Mouse (Mus musculus): ENCODE measurements around the gene Mrpl43. TPM values are rescaled to one million over a fixed set of nuclear protein-coding genes. Genes with fewer than 3 reads are reported as not detected.

The Mrpl43 gene
- 70.3 and 78.7 TPM in 2 replicates for polyA plus RNA-seq (2016; fragmentation: Nextera tagmentation; extraction: Ambion mirVana)

DNA sequence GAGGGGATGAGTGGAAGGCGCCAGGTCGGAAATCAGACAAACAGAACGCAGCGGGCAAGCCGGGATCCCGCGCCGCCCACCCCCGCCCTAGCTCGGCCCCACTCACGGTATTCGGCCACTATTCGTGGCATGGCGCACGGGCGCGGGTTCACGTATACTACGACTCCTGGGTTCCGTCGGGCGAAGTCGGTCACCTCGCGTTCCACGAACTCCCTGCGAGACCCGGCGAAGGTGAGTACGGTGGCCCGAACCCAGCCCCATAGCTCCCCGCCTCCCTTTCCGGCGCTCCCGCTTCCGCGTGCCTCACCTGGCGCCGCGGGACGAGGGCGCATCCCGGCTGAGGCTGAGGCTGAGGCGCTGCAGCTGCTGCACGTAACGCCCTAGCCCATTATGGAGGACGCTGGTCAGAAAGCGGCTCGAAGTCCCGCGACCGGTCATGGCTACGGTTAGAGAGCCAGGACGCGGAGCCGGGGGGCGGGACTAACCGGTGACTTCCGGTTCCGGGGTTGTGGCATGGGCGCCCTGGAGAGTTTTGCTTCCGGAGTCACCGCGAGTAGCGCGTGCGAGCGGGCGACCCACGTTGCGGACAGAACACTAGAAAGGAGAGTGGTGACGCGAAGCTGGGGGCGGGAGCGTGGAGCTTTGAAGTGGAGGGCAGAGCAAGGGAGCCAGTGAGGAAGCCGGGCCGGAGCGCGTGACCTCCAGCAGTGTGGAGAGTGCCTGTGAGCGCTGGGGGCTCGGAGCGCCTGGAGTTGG is at the start of gene Mrpl43:
Gene Mrpl43, minus strand, starts transcription at position 486 of the 756 bp plus-strand sequence.
- Histone ChIP-seq H3K4me2 (replicated peaks) (peak within 1 kb of the TSS; percentile 88), H3K36me3 (peaks cover 57% of the 10 kb centered on the region), H3K27me3 (no peaks in the 10 kb centered on the region), H3K4me1 (peaks cover 22% of the 10 kb centered on the region), H3K9ac (replicated peaks) (peak within 1 kb of the TSS; percentile 84), H3K9me3 (no peaks in the 10 kb centered on the region), H3K4me3 (peak within 1 kb of the TSS; percentile 97), H3K27ac (replicated peaks) (peak within 1 kb of the TSS; percentile 77)
- peak; percentile 93 for ATAC-seq (ENCODE audit: low FRiP score, low read depth)
- WGBS, result under 1% methylated on average over 82 of the region's 82 CpGs

DNA sequence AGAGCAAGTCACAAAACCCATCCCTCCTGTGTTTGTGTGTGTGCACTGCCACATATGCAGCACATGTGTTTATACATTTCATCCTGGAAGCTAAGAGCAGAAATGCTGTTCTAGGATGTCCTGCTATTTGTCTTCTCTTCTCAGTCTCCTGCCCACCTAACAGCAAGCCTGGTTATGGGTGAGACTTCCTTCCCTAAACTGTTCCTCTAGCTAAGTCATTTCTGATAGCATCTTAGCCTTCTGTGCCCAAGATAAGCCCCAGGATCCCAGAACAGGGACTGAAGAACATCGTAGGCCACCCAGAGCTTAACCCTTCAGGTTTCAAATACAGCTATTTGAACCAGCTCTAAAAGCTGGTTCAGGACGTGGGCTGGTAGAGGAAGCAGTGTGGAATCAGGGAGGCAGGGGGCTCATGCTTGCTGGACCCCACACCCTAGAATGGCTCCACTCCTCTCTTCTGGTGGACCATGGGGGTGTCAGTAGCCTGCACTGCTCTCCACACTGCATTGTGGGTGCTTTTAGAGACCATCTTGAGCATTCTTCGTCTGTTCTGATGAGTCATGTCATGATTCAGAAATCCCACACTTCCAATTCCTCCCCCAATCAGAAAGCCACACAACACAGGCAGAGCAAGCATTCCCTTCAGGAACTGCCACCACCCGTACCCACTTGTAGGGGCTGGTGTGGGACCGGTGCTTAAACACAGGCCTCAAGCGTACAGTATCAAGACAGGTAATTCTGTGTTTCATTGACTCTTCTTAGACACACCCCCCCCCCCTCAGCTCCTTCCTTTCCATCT is 48.8 kb upstream of the Mrpl43 start:
- no peaks in the 10 kb centered on the region for H3K27me3 ChIP-seq
- peaks cover 24% of the 10 kb centered on the region for H3K4me1 ChIP-seq
- H3K4me2 ChIP-seq (replicated peaks), result no peak overlapping the region
- no peak overlapping the region for H3K9ac ChIP-seq (replicated peaks)
- H3K36me3 ChIP-seq, result peaks cover 20% of the 10 kb centered on the region; the same call in 1 of the 2 replicates
- ATAC-seq (ENCODE audit: low FRiP score, low read depth), result no peak
- no peak overlapping the region for H3K27ac ChIP-seq (replicated peaks)
- 85% methylated on average over 6 of the region's 6 CpGs for WGBS
- no peaks in the 10 kb centered on the region for H3K9me3 ChIP-seq
- H3K4me3 ChIP-seq, result no peak overlapping the region

DNA sequence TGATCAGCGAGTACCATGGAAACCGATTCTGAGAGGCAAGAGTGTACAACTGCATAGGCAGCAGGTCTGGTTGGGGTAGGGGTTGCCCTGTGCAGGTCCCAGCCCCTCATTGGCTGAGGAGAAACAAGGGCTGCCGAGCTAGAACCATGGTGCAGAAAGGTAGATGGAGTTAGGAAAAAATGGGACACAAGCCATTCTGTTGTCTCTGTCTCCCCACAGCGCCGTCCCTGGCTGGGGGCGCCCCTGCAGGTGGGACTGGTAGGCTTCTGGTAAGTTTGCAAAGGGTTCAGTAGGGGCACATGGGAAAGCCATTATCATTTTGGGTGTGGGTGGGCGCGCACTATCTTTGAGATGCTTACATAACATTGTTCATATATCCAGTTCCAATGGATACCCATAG is 47.2 kb upstream of the Mrpl43 start:
- H3K9me3 ChIP-seq, result no peaks in the 10 kb centered on the region
- peaks cover 20% of the 10 kb centered on the region; the same call in 1 of the 2 replicates for H3K36me3 ChIP-seq
- no peak overlapping the region for H3K9ac ChIP-seq (replicated peaks)
- H3K4me2 ChIP-seq (replicated peaks), result no peak overlapping the region
- H3K4me3 ChIP-seq, result no peak overlapping the region
- peaks cover 6% of the 10 kb centered on the region; the same call in 1 of the 2 replicates for H3K27me3 ChIP-seq
- ATAC-seq (ENCODE audit: low FRiP score, low read depth), result no peak
- no peak overlapping the region for H3K27ac ChIP-seq (replicated peaks)
- 85% methylated on average over 8 of the region's 8 CpGs for WGBS
- peaks cover 25% of the 10 kb centered on the region for H3K4me1 ChIP-seq

GRCm38 (mm10) chr19:45049523-45049922 is 43.3 kb upstream of the Mrpl43 start:
- Histone ChIP-seq H3K4me2 (replicated peaks) (0 out of 2 replicates have a peak overlapping the region, but pooled peaks have one; percentile 60), H3K4me3 (no peak overlapping the region)
- 76% methylated on average over 9 of the region's 9 CpGs for WGBS

DNA sequence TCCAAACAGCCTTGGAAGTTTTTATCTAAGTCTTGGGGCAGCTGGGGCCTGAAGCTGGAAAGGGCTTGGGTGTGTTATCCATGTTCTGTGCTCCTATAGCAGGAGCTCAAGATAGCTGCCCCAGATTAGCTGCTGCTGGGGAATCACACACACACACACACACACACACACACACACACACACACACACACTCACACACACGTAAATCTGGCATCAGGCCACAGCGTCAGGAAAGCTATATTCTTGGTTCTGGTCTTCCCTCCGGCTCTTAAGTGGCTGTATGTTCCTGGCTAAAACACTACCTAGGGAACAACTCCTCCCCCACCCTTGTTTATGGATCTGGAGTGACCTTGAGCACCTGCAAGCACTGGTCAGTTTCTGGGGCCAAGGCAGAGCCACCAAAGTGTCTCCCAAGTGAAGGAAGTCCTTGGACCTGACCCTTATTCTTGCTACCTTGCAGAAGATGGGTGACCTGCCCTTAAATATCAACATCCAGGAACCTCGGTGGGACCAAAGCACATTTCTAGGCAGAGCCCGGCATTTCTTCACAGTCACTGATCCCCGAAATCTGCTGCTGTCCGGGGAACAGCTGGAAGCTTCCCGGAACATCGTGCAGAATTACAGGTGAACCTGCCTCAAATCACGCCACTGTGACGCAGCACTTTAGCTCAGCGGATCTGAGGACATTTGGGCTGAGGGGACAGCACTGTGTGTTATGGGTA is 42.6 kb upstream of the Mrpl43 start:
- no peak for ATAC-seq (ENCODE audit: low FRiP score, low read depth)
- Histone ChIP-seq H3K4me2 (replicated peaks) (peak overlapping the region; percentile 60), H3K27me3 (peaks cover 35% of the 10 kb centered on the region), H3K9ac (replicated peaks) (peak overlapping the region; percentile 63; the same call in 1 of the 2 replicates), H3K9me3 (no peaks in the 10 kb centered on the region), H3K4me1 (peaks cover 32% of the 10 kb centered on the region), H3K27ac (replicated peaks) (no peak overlapping the region), H3K4me3 (peak overlapping the region; percentile 48), H3K36me3 (0 out of 2 replicates have a peak, but pooled peaks cover 12% of the 10 kb centered on the region)
- WGBS, result 82% methylated on average over 12 of the region's 12 CpGs

More at GRCm38 (mm10) chr19:45049523-45049922, 43.3 kb upstream of the Mrpl43 start:
- peaks cover 15% of the 10 kb centered on the region; the same call in 1 of the 2 replicates for H3K36me3 ChIP-seq
- ATAC-seq (ENCODE audit: low FRiP score, low read depth), result no peak
- no peaks in the 10 kb centered on the region for H3K9me3 ChIP-seq
- peaks cover 31% of the 10 kb centered on the region for H3K4me1 ChIP-seq
- no peak overlapping the region for H3K9ac ChIP-seq (replicated peaks)
- H3K27me3 ChIP-seq, result peaks cover 31% of the 10 kb centered on the region
- no peak overlapping the region for H3K27ac ChIP-seq (replicated peaks)

DNA sequence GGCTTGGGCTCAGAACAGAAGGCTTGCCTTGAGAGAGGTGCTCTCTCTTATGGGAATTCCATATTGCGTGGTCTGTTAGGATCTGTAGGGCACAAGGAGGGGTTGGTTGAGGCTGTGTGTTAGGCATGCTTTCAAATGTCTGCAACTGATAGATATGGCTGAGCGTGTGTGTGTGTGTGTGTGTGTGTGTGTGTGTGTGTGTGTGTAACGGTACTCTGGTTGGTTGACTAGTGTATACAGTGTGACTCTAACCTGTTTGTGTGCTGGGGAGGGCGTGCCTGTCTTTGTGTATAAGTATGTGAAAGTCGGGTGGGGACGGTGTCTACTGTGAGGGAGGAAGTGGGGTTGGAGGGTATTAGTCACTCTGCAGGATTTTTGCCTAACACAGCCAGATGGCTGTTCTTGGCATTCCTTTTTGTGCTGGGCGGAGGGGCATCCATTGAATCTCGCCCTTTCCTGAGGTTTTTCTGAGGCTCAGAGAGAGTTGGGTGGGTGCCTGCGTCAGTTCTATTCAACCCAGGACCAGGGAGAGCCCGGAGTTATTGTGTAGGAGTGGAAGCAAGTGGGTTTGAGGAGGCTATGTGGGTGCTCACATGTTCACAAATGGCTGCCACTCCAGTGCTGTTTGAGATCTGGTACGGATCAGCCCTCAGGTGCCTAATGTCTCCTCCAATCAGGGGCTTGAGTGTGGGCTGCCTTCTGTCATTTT is 41.8 kb upstream of the Mrpl43 start:
- Histone ChIP-seq H3K27ac (replicated peaks) (peak overlapping the region; percentile 75), H3K4me2 (replicated peaks) (peak overlapping the region; percentile 60), H3K27me3 (peaks cover 35% of the 10 kb centered on the region), H3K4me1 (peaks cover 32% of the 10 kb centered on the region), H3K4me3 (peak overlapping the region; percentile 48), H3K36me3 (0 out of 2 replicates have a peak, but pooled peaks cover 6% of the 10 kb centered on the region), H3K9me3 (no peaks in the 10 kb centered on the region), H3K9ac (replicated peaks) (peak overlapping the region; percentile 63)
- peak; percentile 53 for ATAC-seq (ENCODE audit: low FRiP score, low read depth)
- 60% methylated on average over 11 of the region's 11 CpGs for WGBS

DNA sequence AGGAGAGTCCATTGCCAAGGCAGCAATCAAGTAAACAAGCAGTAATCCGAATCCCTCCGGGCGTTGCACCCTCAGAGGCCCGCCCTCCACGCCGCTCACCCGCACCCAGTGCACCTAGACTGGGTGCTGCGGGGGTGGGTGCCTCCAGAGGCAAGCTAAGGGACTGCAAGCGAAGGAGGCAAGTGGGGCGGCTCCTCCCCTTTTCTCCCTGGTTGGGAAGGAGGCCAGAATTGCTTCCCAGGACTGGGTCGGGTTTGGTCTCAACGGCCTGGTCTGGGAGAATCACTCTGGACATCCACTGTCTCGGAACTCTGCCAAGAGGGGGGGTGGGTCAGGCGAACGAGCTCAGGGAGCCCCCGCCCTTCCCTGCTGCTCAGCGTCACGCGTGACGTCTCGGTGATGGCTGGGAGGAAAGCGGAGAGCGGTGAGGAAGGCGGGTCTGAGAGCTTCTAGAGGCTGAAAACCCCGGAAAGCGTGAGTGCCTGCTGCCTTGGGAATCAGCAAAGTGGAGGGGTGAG is 41.2 kb upstream of the Mrpl43 start, which contains the start of gene Sfxn3:
Gene Sfxn3, plus strand, starts transcription at position 87 of the 518 bp plus-strand sequence.
- H3K27ac ChIP-seq (replicated peaks), result peak within 1 kb of the TSS; percentile 75
- WGBS, result 1% methylated on average over 26 of the region's 26 CpGs
- H3K4me1 ChIP-seq, result peaks cover 32% of the 10 kb centered on the region

GRCm38 (mm10) chr19:45046523-45047321 is 40.5 kb upstream of the Mrpl43 start:
- H3K27ac ChIP-seq (replicated peaks), result peak overlapping the region; percentile 75
- 2% methylated on average over 34 of the region's 34 CpGs for WGBS

More for the DNA sequence above, 41.2 kb upstream of the Mrpl43 start, which contains the start of gene Sfxn3:
- no peaks in the 10 kb centered on the region for H3K9me3 ChIP-seq
- ATAC-seq (ENCODE audit: low FRiP score, low read depth), result peak; percentile 82
- peak within 1 kb of the TSS; percentile 60 for H3K4me2 ChIP-seq (replicated peaks)
- H3K27me3 ChIP-seq, result peaks cover 35% of the 10 kb centered on the region
- peak within 1 kb of the TSS; percentile 63 for H3K9ac ChIP-seq (replicated peaks)
- H3K36me3 ChIP-seq, result 0 out of 2 replicates have a peak, but pooled peaks cover 6% of the 10 kb centered on the region
- peak within 1 kb of the TSS; percentile 48 for H3K4me3 ChIP-seq

DNA sequence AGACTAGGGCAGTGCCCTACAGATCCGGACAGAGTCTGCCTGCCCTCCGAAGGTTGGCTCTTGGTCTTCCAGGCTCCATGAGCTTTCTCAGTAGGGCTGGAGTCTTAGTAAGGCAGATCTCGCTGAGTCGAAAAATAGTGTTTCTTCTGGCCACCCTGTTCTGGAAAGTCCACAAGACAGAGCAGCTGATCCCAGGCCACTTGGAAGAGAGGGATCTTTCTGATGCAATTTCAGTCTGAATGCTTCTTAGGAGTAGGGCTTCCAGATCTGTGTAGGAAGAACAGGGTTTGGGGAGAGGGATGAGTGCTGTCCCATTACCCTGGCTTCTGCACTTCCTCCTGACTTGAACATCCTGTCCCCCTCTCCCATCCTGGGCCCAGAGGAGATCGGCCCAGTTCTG is 39.4 kb upstream of the Mrpl43 start, which contains the start of gene Pdzd7:
Gene Pdzd7, minus strand, starts transcription at position 67 of the 400 bp plus-strand sequence.
- Histone ChIP-seq H3K4me2 (replicated peaks) (peak within 1 kb of the TSS; percentile 60), H3K4me1 (peaks cover 34% of the 10 kb centered on the region), H3K9me3 (no peaks in the 10 kb centered on the region), H3K36me3 (no peaks in the 10 kb centered on the region), H3K27me3 (peaks cover 42% of the 10 kb centered on the region), H3K4me3 (peak within 1 kb of the TSS; percentile 48), H3K9ac (replicated peaks) (peak within 1 kb of the TSS; percentile 63), H3K27ac (replicated peaks) (no peak within 1 kb of the TSS)
- no peak for ATAC-seq (ENCODE audit: low FRiP score, low read depth)
- 84% methylated on average over 5 of the region's 5 CpGs for WGBS

More at GRCm38 (mm10) chr19:45046523-45047321, 40.5 kb upstream of the Mrpl43 start:
- Histone ChIP-seq H3K9me3 (no peaks in the 10 kb centered on the region), H3K9ac (replicated peaks) (peak overlapping the region; percentile 63), H3K27me3 (peaks cover 40% of the 10 kb centered on the region), H3K4me2 (replicated peaks) (peak overlapping the region; percentile 60), H3K36me3 (0 out of 2 replicates have a peak, but pooled peaks cover 3% of the 10 kb centered on the region), H3K4me1 (peaks cover 32% of the 10 kb centered on the region), H3K4me3 (peak overlapping the region; percentile 48)
- peak; percentile 53 for ATAC-seq (ENCODE audit: low FRiP score, low read depth)

DNA sequence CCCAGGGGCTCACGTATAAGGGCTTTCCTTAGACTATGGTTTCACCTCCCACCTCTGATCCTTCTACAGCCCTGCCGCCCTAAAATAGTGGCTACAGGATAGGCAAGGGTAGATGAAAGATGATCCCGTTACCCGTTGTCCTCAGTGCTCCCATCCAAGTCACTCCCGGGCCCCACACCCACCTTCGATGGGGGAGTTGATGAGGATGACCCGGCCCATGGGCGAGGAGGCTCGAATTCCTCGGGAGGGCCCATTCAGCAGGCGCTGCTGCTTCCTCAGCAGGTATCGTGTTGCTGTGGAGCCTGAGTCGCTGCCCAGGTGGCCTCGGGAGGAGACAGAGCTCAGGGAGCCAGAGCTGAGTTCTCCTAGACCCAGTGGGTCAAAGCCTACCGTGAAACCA is 39.0 kb upstream of the Mrpl43 start:
- ATAC-seq (ENCODE audit: low FRiP score, low read depth), result no peak
- H3K4me1 ChIP-seq, result peaks cover 38% of the 10 kb centered on the region
- peaks cover 46% of the 10 kb centered on the region for H3K27me3 ChIP-seq

More for the DNA sequence above, 39.0 kb upstream of the Mrpl43 start:
- H3K27ac ChIP-seq (replicated peaks), result no peak overlapping the region
- WGBS, result 54% methylated on average over 15 of the region's 15 CpGs
- no peak overlapping the region for H3K9ac ChIP-seq (replicated peaks)
- no peak overlapping the region for H3K4me3 ChIP-seq
- no peaks in the 10 kb centered on the region for H3K9me3 ChIP-seq
- no peaks in the 10 kb centered on the region for H3K36me3 ChIP-seq
- H3K4me2 ChIP-seq (replicated peaks), result no peak overlapping the region

Data from midbrain, embryonic 12.5 days (tissue).